Mouse (Mus musculus) neural tube, embryonic 10.5 days (tissue): ENCODE measurements around the gene Bcar3.
"Not testable (repeated sequence)": the region's sequence is repeated elsewhere in the genome, so short reads cannot be mapped to it uniquely, and the experiment has no call there.

Experiments
- DNase-seq: peaks from one replicate; pipeline ENCODE4 v3.0.0-alpha.2; 2017; ENCODE audit warnings: low spot score; ENCODE audit errors: extremely low spot score

Bcar3 gene

DNA sequence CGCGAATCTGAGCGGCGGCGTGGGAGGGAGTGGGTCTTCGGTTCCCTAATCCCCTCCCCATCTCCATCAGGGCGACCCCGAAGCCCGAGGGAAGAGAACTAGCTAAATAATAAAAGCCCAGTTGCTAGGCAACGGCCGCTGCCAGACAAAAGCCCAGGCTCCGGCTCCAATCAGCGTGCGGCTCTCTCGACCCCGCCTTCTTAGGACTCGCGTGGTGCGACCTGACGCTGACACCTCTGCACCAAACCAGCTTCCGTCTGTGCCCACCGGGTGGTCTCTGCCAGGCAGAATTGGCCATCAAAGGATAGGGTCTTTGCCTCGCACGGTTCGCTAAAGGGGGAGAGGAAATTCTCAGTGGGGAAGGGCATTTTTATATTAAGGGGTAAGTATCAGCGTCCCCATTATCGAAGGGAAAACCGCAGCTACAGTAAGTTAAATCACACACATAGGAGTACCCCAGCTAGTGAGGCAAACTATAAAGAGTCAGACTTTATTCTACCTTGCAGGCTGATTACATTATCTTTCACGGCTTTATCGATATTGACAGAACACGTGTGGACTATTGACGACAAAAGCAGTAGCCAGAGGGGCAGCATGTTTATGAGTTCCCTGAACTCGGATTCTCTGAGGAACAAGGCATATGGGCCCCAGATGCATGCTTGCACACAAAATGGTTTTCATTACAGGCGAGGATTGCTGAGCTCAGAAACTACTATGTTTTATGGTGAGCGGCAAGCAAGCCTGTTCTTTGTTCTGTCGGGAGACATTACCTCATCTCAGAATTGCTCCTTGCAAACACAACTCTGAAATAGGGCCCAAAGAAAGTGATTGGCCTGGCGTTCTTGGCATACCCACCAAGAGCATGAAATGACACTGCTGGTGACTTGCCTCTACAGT lies at the start of gene Bcar3:
Bcar3 (plus strand) TSS at position 183 of the 897 bp plus-strand sequence.
- peak; percentile 93 for DNase-seq

GRCm38 (mm10) chr3:122244759-122245158 lies 49.2 kb upstream of the Bcar3 start:
- no peak for DNase-seq

DNA sequence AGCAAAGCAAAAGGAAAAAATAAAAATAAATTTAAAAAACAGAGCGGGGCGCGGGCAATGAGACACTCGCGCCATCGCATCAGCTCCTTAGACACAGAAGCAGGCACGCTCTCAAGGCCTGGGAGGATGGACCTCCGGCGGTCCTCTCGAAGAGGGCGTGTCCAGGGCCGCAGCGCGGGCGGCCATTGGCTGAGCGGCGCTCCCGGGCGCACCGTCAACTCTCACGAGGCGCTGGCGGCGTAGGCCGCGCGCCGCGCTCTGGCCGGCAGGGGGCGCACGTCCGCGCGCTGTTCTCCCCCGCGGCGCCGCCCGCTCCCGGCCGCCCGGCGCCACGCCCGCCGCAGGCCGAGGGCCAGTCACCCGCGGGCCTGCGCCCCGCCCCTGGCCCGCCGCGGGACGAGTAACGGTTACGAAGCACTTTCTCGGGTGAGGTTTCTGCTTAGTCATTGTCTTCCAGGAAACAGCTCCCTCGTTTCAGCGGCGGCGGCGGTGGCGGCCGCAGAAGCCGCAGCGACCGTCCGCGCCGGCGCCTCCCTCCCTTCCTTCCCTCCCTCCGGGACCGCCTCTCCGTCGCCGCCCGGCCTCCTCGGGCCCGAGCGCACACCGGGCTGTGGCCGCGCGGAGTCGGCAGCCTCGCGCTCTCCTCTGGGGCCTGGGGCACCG lies 48.6 kb upstream of the Bcar3 start, which contains the start of gene Gclm:
Gclm (plus strand) TSS at position 343 of the 663 bp plus-strand sequence.
- DNase-seq = peak; percentile 88

DNA sequence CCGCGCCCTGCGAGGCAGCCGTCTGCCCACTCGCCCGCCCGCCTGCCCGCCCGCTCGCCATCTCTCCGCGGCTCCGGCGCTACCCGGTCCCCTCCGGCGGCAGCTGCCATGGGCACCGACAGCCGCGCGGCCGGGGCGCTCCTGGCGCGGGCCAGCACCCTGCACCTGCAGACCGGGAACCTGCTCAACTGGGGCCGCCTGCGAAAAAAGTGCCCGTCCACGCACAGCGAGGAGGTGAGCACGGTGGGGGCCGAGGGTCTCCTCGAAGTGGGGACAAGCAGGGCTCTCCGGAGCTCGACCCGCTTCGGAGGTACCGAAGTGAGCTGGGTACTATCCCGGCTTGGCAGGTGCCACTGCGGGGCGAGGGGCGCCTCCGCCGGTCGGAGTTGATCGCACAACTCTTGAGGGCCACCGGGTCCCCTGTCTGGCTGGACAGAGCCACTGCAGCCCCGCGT lies 48.0 kb upstream of the Bcar3 start:
- no peak for DNase-seq

DNA sequence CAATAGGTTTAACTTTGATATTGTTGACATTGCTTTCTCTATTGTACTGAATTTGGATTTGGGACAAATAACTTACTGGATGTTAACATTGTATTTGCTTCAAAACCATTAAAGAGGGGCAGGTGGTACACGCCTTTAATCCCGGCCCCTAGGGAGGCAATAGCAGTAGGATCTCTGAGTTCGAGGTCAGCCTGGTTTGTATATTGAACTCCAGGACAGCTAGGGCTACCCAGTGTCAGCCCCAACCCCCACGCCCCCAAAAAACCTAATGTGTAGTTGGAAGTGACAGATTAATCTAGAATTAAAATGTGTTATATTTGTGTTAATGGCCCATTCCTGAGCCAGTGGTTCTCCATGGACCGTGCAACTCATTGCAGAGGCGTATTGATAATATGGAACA lies 47.5 kb upstream of the Bcar3 start:
- DNase-seq = peak; percentile 22

DNA sequence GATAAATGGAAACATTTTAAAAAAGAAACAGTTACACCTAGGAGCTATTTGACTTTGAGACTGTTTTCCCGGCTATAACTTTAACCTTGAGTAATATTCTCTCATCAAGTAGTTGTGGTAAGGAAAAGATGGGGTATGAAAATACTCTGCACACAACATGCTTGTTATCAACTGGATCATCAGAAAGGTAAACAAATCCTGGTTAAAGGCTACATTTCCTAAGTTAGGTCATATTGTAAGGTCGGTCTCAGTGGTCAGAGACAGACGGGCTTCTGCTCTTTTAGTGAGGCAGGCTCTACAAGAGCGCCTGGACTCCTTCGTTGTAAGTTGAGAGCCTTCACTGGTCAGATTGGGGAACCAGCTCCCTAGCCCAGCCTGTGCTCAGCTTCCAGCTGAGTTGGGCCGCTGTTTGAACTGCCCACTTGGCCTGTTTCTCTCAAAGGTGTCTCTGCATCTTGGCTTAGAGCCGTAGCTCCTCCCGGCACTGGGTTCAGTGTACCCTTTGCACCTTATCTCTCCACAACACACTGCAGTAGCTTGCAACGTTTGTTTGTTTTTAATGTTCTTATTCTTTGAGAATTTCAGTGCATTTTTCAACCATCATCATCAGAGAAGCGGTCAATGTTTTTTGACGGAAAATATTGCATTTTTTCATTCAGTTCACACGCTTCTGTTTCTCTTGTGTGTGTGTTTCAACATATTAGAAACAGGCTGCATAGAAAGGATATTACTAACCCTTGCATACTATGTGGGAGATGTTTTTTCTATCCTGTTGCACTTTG lies 46.8 kb upstream of the Bcar3 start:
- peak; percentile 14 for DNase-seq

DNA sequence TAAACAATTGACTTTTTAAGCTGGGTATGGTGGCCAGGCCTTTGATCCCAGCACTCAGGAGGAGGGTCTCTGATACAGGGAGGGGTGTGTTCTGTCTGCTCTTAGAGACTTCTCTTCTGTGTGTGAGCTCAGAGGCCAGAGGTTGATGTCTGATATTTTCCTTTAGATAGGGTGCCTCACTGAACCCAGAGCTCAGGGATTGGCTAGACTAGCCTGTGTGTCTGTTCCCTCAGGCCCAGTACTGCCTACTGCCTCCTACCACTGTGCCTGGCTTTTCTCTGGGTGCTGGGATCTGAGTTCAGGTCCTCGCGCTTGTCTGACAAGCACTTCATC lies 46.2 kb upstream of the Bcar3 start:
- DNase-seq = no peak

DNA sequence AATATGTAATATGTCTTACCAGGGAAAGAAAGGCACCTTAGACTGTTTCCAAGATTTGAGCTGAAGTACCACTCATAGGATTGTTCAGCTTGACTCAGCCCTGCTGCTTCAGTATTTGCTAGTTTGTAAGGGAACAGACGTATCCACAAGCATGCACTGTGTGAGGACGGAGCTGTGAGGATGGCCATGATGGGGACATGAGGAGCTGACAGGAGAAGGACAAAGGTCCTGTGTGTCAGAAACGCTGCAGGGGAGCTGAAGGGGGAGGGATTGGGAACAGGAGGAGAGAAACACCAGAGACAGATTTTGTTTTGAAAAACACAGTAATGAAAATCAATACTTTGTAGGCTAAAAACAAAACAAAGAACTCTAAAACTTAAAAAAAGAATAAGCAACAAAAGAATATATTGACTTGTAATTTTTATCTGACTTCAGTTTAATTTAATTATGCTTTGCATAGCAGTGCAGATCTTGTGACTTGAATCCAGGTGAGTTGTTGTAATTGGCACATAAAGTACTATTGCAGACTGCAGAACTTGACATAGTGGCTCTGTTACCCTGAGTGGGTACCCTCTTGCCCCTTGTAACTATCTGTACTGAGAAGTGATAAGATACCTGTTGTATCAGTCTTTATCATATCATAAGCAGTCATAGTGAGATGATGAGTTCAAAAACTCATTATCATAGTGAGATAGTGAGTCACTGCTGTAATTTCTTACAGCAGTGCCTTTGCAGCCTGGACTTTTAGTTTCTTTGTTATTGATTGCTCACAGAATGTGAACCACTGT lies 41.3 kb upstream of the Bcar3 start:
- DNase-seq = no peak

- not testable (repeated sequence) for DNase-seq
Observed at GRCm38 (mm10) chr3:122254050-122254449, 39.9 kb upstream of the Bcar3 start.

- DNase-seq = no peak
Observed at GRCm38 (mm10) chr3:122269986-122270385, 23.9 kb upstream of the Bcar3 start.

DNA sequence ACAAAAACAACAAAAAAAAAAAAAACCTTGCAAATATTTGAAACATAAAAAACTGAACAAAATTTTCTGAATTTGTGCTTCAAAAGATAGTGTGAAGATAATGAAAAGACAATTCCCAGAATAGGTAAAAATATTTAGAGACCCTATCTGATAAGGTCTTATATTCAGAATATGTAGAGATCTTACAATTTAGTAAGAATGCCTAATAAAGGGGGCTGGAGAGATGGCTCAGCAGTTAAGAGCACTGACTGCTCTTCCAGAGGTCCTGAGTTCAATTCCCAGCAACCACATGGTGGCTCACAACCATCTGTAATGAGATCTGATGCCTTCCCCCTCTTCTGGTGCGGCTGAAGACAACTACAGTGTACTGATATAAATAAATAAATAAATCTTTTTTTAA lies 21.4 kb upstream of the Bcar3 start:
- not testable (repeated sequence) for DNase-seq

GRCm38 (mm10) chr3:122273407-122274240 lies 20.3 kb upstream of the Bcar3 start:
- DNase-seq = no peak

DNA sequence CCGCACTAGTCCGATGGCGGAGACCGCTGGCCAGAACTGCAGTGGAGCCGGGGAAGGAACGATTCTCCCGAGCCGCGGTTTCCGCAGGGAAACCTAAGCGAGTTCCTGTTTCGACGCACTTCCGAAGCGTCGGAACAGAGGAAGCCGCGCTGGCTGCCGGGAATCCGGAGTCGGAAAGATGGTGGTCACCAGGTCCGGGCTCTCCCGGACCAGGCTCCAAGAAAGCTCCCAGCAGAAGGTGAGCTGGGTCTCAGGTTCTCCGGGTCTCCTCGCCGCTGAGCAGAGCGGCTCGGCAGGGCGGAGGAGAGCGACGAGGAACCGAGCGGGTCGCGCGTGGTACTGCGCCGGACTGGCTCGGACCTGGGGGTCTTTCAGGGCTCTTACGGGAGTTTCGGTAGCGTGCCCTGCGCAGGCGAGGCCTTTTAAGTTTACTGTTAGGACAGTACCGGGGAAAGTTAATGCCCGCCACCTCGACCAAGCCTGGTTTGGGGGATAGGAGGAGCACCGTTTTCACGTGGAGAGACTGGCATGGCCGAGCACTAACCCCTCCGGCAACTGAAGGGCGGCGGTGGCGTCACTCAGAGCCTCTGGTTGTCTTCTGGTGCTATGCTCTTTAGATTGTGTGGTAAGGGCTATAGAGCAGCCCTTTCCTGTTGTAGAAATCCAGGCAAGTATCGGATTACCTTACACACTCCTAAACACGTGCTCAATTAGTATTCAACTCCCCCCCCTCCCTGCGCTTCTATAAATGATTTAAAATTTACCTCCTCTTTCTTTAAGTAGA lies 19.5 kb upstream of the Bcar3 start, which contains the start of gene Dnttip2:
Dnttip2 (plus strand) TSS at position 148 of the 784 bp plus-strand sequence.
- peak; percentile 91 for DNase-seq

GRCm38 (mm10) chr3:122275111-122275510 lies 18.8 kb upstream of the Bcar3 start:
- no peak for DNase-seq

- DNase-seq = no peak
Observed at GRCm38 (mm10) chr3:122287195-122287594, 6.7 kb upstream of the Bcar3 start.

- DNase-seq = no peak
Observed at GRCm38 (mm10) chr3:122288613-122289195, 5.2 kb upstream of the Bcar3 start.

- not testable (repeated sequence) for DNase-seq
Observed at GRCm38 (mm10) chr3:122289344-122289743, 4.6 kb upstream of the Bcar3 start.

DNA sequence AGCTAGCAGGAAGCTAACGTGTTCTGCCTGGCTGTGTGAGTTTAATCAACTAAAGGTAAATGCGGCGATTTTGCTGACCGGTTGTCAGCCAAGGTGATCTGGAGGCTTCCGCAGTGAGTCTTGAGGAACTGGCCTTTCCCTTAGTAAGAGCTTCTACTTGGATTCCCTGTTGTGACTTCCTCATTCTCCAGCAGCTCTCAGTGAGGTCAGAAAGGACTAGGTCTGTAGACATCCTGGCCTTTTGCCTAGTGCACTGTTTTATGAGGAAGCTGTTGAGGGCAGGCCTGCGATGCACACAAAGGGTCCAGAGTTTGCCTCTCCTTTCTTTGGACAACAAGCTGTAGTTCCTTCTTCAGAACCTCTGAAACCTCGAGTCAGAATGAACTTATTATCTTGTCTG lies 3.2 kb upstream of the Bcar3 start:
- no peak for DNase-seq

- no peak for DNase-seq
Observed at GRCm38 (mm10) chr3:122291828-122292227, 2.1 kb upstream of the Bcar3 start.
